Mouse (Mus musculus) E14TG2a.4 (cell line): ENCODE data around the gene Chd3.

ENCODE experiments used
- CTCF ChIP-seq: conservative IDR thresholded peaks from 2 replicates; pipeline ENCODE4 v1.5.1; 2014; ENCODE audit warnings: low read length
- NANOG ChIP-seq: IDR thresholded peaks from 2 replicates; pipeline ENCODE4 v1.6.1; 2014; ENCODE audit warnings: borderline replicate concordance, low read length, mixed read lengths
- POU5F1 ChIP-seq: IDR thresholded peaks from 2 replicates; pipeline ENCODE4 v1.6.1; 2014; ENCODE audit warnings: low read length, borderline replicate concordance

DNA sequence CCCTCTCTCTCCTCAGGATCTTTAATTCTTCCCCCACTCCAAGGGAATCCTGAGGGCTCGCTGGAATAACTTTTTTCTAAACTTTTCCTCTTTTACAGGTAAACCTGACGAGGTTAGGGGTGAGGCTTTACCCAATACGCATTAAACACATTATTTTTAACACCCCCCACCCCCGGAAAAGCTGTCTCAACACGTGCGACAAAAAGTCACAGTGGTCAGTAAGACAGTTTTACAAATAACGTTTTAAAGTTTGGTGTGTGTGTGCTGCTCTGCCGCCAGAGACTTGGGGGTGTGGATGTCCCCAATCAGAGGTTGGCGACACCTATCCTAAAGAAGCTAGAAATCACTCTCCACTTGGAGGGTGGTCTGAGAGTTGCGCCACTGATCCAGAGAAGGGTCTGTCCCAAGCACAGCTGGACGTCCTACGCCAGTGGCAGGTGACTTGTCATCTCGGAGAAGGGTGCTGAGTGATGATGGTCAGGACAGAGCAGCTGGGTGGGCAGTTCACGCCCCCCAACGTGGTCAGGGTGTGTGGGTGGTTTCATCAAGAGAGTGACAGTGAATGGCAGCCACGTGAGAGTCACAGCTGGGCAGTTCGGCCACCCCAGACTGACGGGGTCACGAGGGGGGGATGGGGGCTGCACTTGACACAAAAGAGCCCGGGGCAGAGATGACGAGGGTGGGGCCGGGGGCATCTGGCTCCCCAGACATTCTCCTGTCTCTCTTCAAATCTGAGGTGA lies 1.4 kb downstream of the Chd3 start:
- TF ChIP-seq CTCF (no peak), NANOG (no peak), POU5F1 (no peak)
